Mouse (Mus musculus) natural killer cell, adult 2 months (primary cell): ENCODE results near the gene Shcbp1l.
"Not testable (repeated sequence)": the region's sequence is repeated elsewhere in the genome, so short reads cannot be mapped to it uniquely, and the experiment has no call there.

ENCODE experiments used
- DNase-seq, 2 experiments: peaks; one replicate each; pipeline ENCODE4 v3.0.0; 2022; ENCODE audit warnings: low spot score in 2 of 2

The Shcbp1l gene

GRCm38 (mm10) chr1:153417805-153418204 is 7.2 kb upstream of the Shcbp1l start:
- peak in 1 of 2 experiments; percentile 19 for DNase-seq

- DNase-seq = no peak
These were observed 691 bp upstream of the Shcbp1l start for GRCm38 (mm10) chr1:153424271-153424670.

GRCm38 (mm10) chr1:153431158-153431557 is 6.2 kb downstream of the Shcbp1l start:
- no peak for DNase-seq

GRCm38 (mm10) chr1:153431701-153432100 is 6.7 kb downstream of the Shcbp1l start:
- peak in 1 of 2 experiments; percentile 58 for DNase-seq

GRCm38 (mm10) chr1:153432329-153432728 is 7.4 kb downstream of the Shcbp1l start:
- no peak for DNase-seq

- no peak for DNase-seq
These were observed 9.1 kb downstream of the Shcbp1l start for GRCm38 (mm10) chr1:153433851-153434589.

GRCm38 (mm10) chr1:153437536-153437935 is 12.6 kb downstream of the Shcbp1l start:
- DNase-seq = no peak

- DNase-seq = no peak
These were observed 15.8 kb downstream of the Shcbp1l start for GRCm38 (mm10) chr1:153440752-153441151.

GRCm38 (mm10) chr1:153441656-153442055 is 16.7 kb downstream of the Shcbp1l start:
- DNase-seq = no peak

- no peak for DNase-seq
These were observed 18.1 kb downstream of the Shcbp1l start for GRCm38 (mm10) chr1:153443019-153443418.

- no peak for DNase-seq
These were observed 18.7 kb downstream of the Shcbp1l start for GRCm38 (mm10) chr1:153443632-153444031.

- no peak for DNase-seq
These were observed 21.3 kb downstream of the Shcbp1l start for GRCm38 (mm10) chr1:153446120-153446831.

GRCm38 (mm10) chr1:153451237-153452154 is 26.5 kb downstream of the Shcbp1l start:
- DNase-seq = peak; percentile 26 to 68

- no peak for DNase-seq
These were observed 28.2 kb downstream of the Shcbp1l start for GRCm38 (mm10) chr1:153453146-153453642.

GRCm38 (mm10) chr1:153456137-153456536 is 31.2 kb downstream of the Shcbp1l start:
- no peak for DNase-seq

GRCm38 (mm10) chr1:153461796-153462195 is 36.8 kb downstream of the Shcbp1l start:
- no peak for DNase-seq

- no peak for DNase-seq
These were observed 54.3 kb downstream of the Shcbp1l start for GRCm38 (mm10) chr1:153479296-153479695.

- DNase-seq = peak; percentile 58 to 76
These were observed 55.5 kb downstream of the Shcbp1l start for GRCm38 (mm10) chr1:153480386-153481024.

- DNase-seq = no peak
These were observed 56.1 kb downstream of the Shcbp1l start for GRCm38 (mm10) chr1:153481025-153481412.

- DNase-seq = no peak
These were observed 60.3 kb downstream of the Shcbp1l start for GRCm38 (mm10) chr1:153485201-153485796.

GRCm38 (mm10) chr1:153486120-153486519 is 61.2 kb downstream of the Shcbp1l start:
- DNase-seq = not testable (repeated sequence)
